Mouse (Mus musculus): ENCODE results near the gene Krtap3-2. TPM values are rescaled to one million over a fixed set of nuclear protein-coding genes. Genes with fewer than 3 reads are reported as not detected.
"Not testable (repeated sequence)": the region's sequence is repeated elsewhere in the genome, so short reads cannot be mapped to it uniquely, and the experiment has no call there.

Gene Krtap3-2
- total RNA-seq (2021), result not detected
- not detected in 2 replicates for polyA plus RNA-seq (2012; rRNA removed)
- long read RNA-seq, result 0 reads

GRCm38 (mm10) chr11:99556753-99557152 lies at the start of gene Krtap3-2:
Gene Krtap3-2 (minus strand): TSS chr11:99556853.
- Histone ChIP-seq H3K4me1 (ENCODE audit: control insufficient read depth, insufficient read depth, low read length) (no peaks in the 10 kb centered on the region), H3K9ac (ENCODE audit: low read depth, low read length) (no peak within 1 kb of the TSS), H3K36me3 (ENCODE audit: control insufficient read depth, insufficient read depth, low read length) (no peaks in the 10 kb centered on the region), H3K27me3 (ENCODE audit: control insufficient read depth, insufficient read depth, low read length) (no peaks in the 10 kb centered on the region), H3K79me2 (replicated peaks; ENCODE audit: control insufficient read depth, insufficient read depth, low read length) (no peaks in the 10 kb centered on the region), H3K4me3 (no peak within 1 kb of the TSS), H3K27ac (no peak within 1 kb of the TSS)
- intact Hi-C loops (cut with DNase I), result no loop called here
- no peak for TF ChIP-seq POLR2A (IDR thresholded peaks at IDR 0.05; ENCODE audit: insufficient read depth, low read depth, low read length)
- no peak for TF ChIP-seq CTCF (IDR thresholded peaks at IDR 0.05)
- no peak for TF ChIP-seq EP300 (IDR thresholded peaks at IDR 0.05; ENCODE audit: insufficient read depth, low read depth, low read length)
- no peak for DNase-seq
- 78% methylated on average over 2 of the region's 2 CpGs for WGBS

DNA sequence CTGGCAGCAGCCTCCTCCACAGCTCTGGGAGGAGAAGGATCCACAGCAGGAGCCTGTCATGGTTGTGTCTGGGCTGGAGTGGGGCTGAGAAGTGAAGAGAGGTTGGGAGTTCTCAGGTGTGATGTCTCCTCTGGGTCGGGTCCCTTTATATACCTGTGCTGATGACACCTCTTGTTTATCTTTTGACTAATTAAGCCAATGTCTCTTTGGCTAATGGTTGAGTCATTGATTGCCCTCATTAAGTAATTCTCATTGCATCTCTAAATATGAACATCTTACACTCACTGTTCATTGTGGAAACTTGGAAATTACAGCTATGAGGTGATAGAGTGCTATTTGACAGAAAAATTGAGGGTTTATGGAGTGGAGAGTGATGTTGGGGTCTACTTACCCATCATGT lies 46.6 kb upstream of the Krtap3-2 start, which contains the start of gene Gm11938:
Gene Gm11938, minus strand, starts transcription at position 101 of the 400 bp plus-strand sequence.
- intact Hi-C loops (cut with DNase I); H3K27ac ChIP-seq; H3K4me1 ChIP-seq (ENCODE audit: control insufficient read depth, insufficient read depth, low read length); H3K36me3 ChIP-seq (ENCODE audit: control insufficient read depth, insufficient read depth, low read length); H3K79me2 ChIP-seq (replicated peaks; ENCODE audit: control insufficient read depth, insufficient read depth, low read length); H3K4me3 ChIP-seq; H3K9ac ChIP-seq (ENCODE audit: low read depth, low read length); H3K27me3 ChIP-seq (ENCODE audit: control insufficient read depth, insufficient read depth, low read length); DNase-seq: not testable (repeated sequence)
- 47% methylated on average over 1 of the region's 1 CpGs for WGBS

- H3K36me3 ChIP-seq (ENCODE audit: control insufficient read depth, insufficient read depth, low read length); DNase-seq; H3K27ac ChIP-seq; H3K27me3 ChIP-seq (ENCODE audit: control insufficient read depth, insufficient read depth, low read length); intact Hi-C loops (cut with DNase I); H3K4me1 ChIP-seq (ENCODE audit: control insufficient read depth, insufficient read depth, low read length); H3K79me2 ChIP-seq (replicated peaks; ENCODE audit: control insufficient read depth, insufficient read depth, low read length); H3K4me3 ChIP-seq; H3K9ac ChIP-seq (ENCODE audit: low read depth, low read length): not testable (repeated sequence)
- WGBS, result 88% methylated on average over 6 of the region's 6 CpGs
Measured at GRCm38 (mm10) chr11:99597742-99598141, 41.1 kb upstream of the Krtap3-2 start, which contains the start of gene Krtap9-3. Gene Krtap9-3 (minus strand): TSS chr11:99598105.

- WGBS, result 83% methylated on average over 6 of the region's 6 CpGs
- Histone ChIP-seq H3K27ac (no peak within 1 kb of the TSS), H3K4me3 (no peak within 1 kb of the TSS), H3K36me3 (ENCODE audit: control insufficient read depth, insufficient read depth, low read length) (no peaks in the 10 kb centered on the region), H3K79me2 (replicated peaks; ENCODE audit: control insufficient read depth, insufficient read depth, low read length) (no peaks in the 10 kb centered on the region), H3K4me1 (ENCODE audit: control insufficient read depth, insufficient read depth, low read length) (no peaks in the 10 kb centered on the region), H3K27me3 (ENCODE audit: control insufficient read depth, insufficient read depth, low read length) (no peaks in the 10 kb centered on the region), H3K9ac (ENCODE audit: low read depth, low read length) (no peak within 1 kb of the TSS)
- DNase-seq, result no peak
- intact Hi-C loops (cut with DNase I), result no loop called here
- TF ChIP-seq POLR2A (IDR thresholded peaks at IDR 0.05; ENCODE audit: insufficient read depth, low read depth, low read length) (no peak), EP300 (IDR thresholded peaks at IDR 0.05; ENCODE audit: insufficient read depth, low read depth, low read length) (no peak), CTCF (IDR thresholded peaks at IDR 0.05) (no peak)
Measured at GRCm38 (mm10) chr11:99590981-99591380, 34.3 kb upstream of the Krtap3-2 start, which contains the start of gene Krtap1-3. Gene Krtap1-3 (minus strand): TSS chr11:99591339.

DNA sequence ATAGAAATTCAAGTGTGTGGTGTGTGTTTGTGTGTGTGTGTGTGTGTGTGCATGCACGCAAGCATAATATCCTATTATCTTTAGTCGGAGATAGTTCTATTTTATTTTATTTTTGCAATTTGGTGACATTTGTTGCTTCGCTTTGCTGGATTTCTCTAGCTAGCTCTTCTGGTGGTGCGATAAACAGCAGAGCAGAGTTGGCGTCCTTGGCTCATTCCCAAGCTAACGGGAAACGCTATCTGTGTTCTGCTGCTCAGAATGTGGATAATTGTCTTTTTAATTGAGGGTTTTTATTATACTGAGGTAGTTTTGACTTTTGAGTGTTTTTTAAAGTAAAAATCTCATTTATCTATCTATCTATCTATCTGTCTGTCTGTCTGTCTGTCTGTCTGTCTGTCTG lies 28.4 kb upstream of the Krtap3-2 start:
- WGBS, result 61% methylated on average over 7 of the region's 7 CpGs

DNA sequence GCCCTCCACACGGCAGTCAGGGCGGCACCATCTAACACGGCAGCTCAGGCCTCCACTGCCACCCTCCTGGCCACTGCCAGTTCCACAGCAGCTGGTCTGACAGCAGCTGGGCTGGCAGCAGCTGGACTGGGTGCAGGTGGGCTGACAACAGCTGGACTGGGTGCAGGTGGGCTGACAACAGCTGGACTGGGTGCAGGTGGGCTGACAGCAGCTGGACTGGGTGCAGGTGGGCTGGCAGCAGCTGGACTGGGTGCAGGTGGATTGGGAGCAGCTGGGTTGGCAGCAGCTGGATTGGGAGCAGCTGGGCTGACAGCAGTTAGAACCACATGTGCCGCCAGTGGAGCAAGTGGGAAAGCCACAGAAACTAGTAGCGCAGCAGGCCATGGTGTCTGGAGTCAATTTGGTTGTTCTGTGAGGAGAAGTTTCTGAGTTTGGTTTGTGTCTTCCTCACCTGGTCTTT lies 26.6 kb upstream of the Krtap3-2 start, which contains the start of gene Krtap1-4:
Gene Krtap1-4, minus strand, starts transcription at position 410 of the 460 bp plus-strand sequence.
- intact Hi-C loops (cut with DNase I), result no loop called here
- H3K79me2 ChIP-seq (replicated peaks; ENCODE audit: control insufficient read depth, insufficient read depth, low read length), result no peaks in the 10 kb centered on the region
- TF ChIP-seq EP300 (IDR thresholded peaks at IDR 0.05; ENCODE audit: insufficient read depth, low read depth, low read length) (no peak), POLR2A (IDR thresholded peaks at IDR 0.05; ENCODE audit: insufficient read depth, low read depth, low read length) (no peak), CTCF (IDR thresholded peaks at IDR 0.05) (no peak)
- no peak within 1 kb of the TSS for H3K27ac ChIP-seq
- WGBS, result 78% methylated on average over 5 of the region's 5 CpGs
- H3K4me1 ChIP-seq (ENCODE audit: control insufficient read depth, insufficient read depth, low read length), result no peaks in the 10 kb centered on the region
- H3K9ac ChIP-seq (ENCODE audit: low read depth, low read length), result no peak within 1 kb of the TSS
- no peak for DNase-seq
- H3K4me3 ChIP-seq, result no peak within 1 kb of the TSS
- H3K27me3 ChIP-seq (ENCODE audit: control insufficient read depth, insufficient read depth, low read length), result no peaks in the 10 kb centered on the region
- no peaks in the 10 kb centered on the region for H3K36me3 ChIP-seq (ENCODE audit: control insufficient read depth, insufficient read depth, low read length)

More for the DNA sequence above, 28.4 kb upstream of the Krtap3-2 start:
- H3K27ac ChIP-seq, result no peak overlapping the region
- no peaks in the 10 kb centered on the region for H3K36me3 ChIP-seq (ENCODE audit: control insufficient read depth, insufficient read depth, low read length)
- H3K27me3 ChIP-seq (ENCODE audit: control insufficient read depth, insufficient read depth, low read length), result no peaks in the 10 kb centered on the region
- no peak overlapping the region for H3K9ac ChIP-seq (ENCODE audit: low read depth, low read length)
- H3K79me2 ChIP-seq (replicated peaks; ENCODE audit: control insufficient read depth, insufficient read depth, low read length), result no peaks in the 10 kb centered on the region
- TF ChIP-seq POLR2A (IDR thresholded peaks at IDR 0.05; ENCODE audit: insufficient read depth, low read depth, low read length), result no peak
- no peak for TF ChIP-seq EP300 (IDR thresholded peaks at IDR 0.05; ENCODE audit: insufficient read depth, low read depth, low read length)
- no peak for TF ChIP-seq CTCF (IDR thresholded peaks at IDR 0.05)
- intact Hi-C loops (cut with DNase I), result no loop called here
- H3K4me1 ChIP-seq (ENCODE audit: control insufficient read depth, insufficient read depth, low read length), result no peaks in the 10 kb centered on the region
- DNase-seq, result no peak
- H3K4me3 ChIP-seq, result no peak overlapping the region
